Mouse (Mus musculus) thymus, postnatal 4 days (tissue): ENCODE results near the gene Shank1.

Experiments used
- DNase-seq: peaks from one replicate; pipeline ENCODE4 v3.0.0; 2021

Shank1 gene

GRCm38 (mm10) chr7:44304775-44305641, 5.0 kb upstream of the Shank1 start:
- peak; percentile 95 for DNase-seq

GRCm38 (mm10) chr7:44305686-44306085, 4.4 kb upstream of the Shank1 start:
- no peak for DNase-seq

- peak; percentile 12 for DNase-seq
Observed at GRCm38 (mm10) chr7:44306516-44307240, 3.4 kb upstream of the Shank1 start, which contains the start of gene Clec11a. Clec11a (minus strand) TSS chr7:44306902.

GRCm38 (mm10) chr7:44307261-44308020, 2.6 kb upstream of the Shank1 start:
- no peak for DNase-seq

- DNase-seq: peak; percentile 39
Observed at GRCm38 (mm10) chr7:44310285-44310877, 328 bp downstream of the Shank1 start.

GRCm38 (mm10) chr7:44310878-44311712, 1.0 kb downstream of the Shank1 start:
- DNase-seq: no peak

GRCm38 (mm10) chr7:44311713-44312304, 1.8 kb downstream of the Shank1 start:
- no peak for DNase-seq

GRCm38 (mm10) chr7:44312484-44312883, 2.4 kb downstream of the Shank1 start:
- no peak for DNase-seq

GRCm38 (mm10) chr7:44317913-44318312, 7.9 kb downstream of the Shank1 start:
- peak; percentile 70 for DNase-seq

GRCm38 (mm10) chr7:44320886-44321285, 10.8 kb downstream of the Shank1 start:
- DNase-seq: no peak

GRCm38 (mm10) chr7:44322290-44322689, 12.2 kb downstream of the Shank1 start:
- no peak for DNase-seq

- no peak for DNase-seq
Observed at GRCm38 (mm10) chr7:44326614-44327013, 16.6 kb downstream of the Shank1 start.

GRCm38 (mm10) chr7:44332336-44332735, 22.3 kb downstream of the Shank1 start:
- no peak for DNase-seq

GRCm38 (mm10) chr7:44334139-44334538, 24.1 kb downstream of the Shank1 start:
- no peak for DNase-seq

GRCm38 (mm10) chr7:44335031-44335878, 25.2 kb downstream of the Shank1 start:
- DNase-seq: peak; percentile 56

GRCm38 (mm10) chr7:44336046-44337021, 26.3 kb downstream of the Shank1 start:
- no peak for DNase-seq

- DNase-seq: no peak
Observed at GRCm38 (mm10) chr7:44337121-44337849, 27.2 kb downstream of the Shank1 start.

- no peak for DNase-seq
Observed at GRCm38 (mm10) chr7:44340226-44340625, 30.2 kb downstream of the Shank1 start.
